Mouse (Mus musculus): ENCODE results near the gene Pacs2. TPM values are rescaled to one million over a fixed set of nuclear protein-coding genes. Genes with fewer than 3 reads are reported as not detected.

Gene Pacs2
- 26.1 and 27.8 TPM in 2 replicates for polyA plus RNA-seq (2015; fragmentation: Nextera tagmentation; extraction: Ambion mirVana)

DNA sequence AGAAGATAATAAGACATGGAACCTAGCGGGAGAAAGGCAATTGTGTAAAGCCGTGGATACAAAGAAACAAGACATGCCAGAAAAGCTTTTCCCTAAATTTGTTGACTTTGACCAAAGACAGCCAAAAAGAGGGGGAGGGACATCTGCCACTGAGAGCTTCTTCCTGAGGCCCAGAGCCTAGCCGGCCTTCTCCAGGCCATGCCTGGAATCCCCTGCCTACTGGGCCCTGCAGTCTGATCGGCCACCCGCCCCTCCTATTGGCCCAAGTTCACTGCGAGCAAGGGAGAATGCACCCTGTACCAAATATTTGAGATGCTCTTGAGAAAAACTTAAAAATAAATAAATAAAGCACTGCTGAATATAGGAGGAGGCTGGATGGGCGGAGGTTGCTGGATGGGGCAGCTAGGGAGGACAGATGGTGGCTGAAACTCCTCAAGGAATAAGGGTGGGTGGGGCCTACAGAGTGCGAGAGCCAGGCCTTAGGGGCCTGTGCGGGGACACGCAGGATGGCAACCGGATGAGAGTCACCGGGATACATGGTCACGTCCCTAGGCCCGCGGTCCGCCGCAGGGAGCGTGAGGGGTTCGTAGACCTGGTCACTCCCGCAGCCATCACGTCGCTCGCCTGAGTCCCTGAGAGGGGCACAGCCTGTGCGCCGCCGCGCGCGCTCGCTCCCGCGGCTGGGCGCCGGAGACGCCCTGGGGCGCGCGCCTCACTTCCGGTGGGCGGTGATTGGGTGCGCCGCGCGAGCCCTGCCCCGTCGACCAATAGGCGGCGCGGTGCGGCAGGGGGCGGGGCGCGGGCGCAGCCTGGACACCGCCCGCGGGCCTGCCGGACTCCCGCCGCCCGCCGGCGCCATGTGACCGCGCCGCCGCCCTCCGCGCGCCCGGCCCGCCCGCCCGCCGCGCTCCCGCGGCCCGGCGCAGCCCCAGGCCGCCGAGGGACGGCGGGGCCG is at the start of gene Pacs2:
Gene Pacs2, plus strand, starts transcription at position 905 of the 955 bp plus-strand sequence.
- Histone ChIP-seq H3K4me2 (peak within 1 kb of the TSS; percentile 84), H3K36me3 (no peaks in the 10 kb centered on the region), H3K27ac (replicated peaks) (peak within 1 kb of the TSS; percentile 96), H3K9ac (peak within 1 kb of the TSS; percentile 94), H3K4me3 (peak within 1 kb of the TSS; percentile 91), H3K27me3 (no peaks in the 10 kb centered on the region), H3K9me3 (no peaks in the 10 kb centered on the region), H3K4me1 (replicated peaks) (peaks cover 52% of the 10 kb centered on the region)
- peak; percentile 91 for ATAC-seq (ENCODE audit: low read depth)
- WGBS, result 3% methylated on average over 41 of the region's 85 CpGs

- Histone ChIP-seq H3K9ac (no peak overlapping the region), H3K27ac (replicated peaks) (no peak overlapping the region), H3K9me3 (no peaks in the 10 kb centered on the region), H3K27me3 (no peaks in the 10 kb centered on the region), H3K4me1 (replicated peaks) (peaks cover 9% of the 10 kb centered on the region), H3K4me3 (no peak overlapping the region), H3K36me3 (peaks cover 99% of the 10 kb centered on the region), H3K4me2 (no peak overlapping the region)
- 94% methylated on average over 13 of the region's 13 CpGs for WGBS
- ATAC-seq (ENCODE audit: low read depth), result no peak
Measured at GRCm38 (mm10) chr12:112965783-112966182, 48.5 kb upstream of the Pacs2 start.

DNA sequence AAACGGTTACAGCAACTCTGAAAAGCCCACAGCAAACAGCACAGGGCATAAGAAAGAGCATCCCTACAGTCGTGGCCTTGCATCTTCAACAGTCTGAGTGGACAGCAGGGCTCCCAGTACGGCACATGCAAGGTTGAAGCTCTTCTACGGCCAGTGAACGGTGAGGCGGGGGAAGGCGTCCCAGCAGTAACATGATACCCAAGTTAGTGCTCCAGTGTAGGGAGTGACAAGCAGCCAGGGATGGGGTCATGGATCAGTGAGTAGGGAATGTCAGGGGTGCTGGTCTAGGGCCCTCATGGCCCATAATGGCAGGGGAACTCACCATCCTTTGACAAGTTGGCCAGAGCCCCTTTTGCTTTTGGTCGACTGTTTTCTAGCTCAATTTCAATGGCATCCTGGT is 45.4 kb upstream of the Pacs2 start:
- no peak overlapping the region for H3K4me2 ChIP-seq
- no peaks in the 10 kb centered on the region for H3K9me3 ChIP-seq
- no peaks in the 10 kb centered on the region for H3K27me3 ChIP-seq
- ATAC-seq (ENCODE audit: low read depth), result no peak
- H3K4me1 ChIP-seq (replicated peaks), result no peaks in the 10 kb centered on the region
- no peak overlapping the region for H3K27ac ChIP-seq (replicated peaks)
- no peak overlapping the region for H3K4me3 ChIP-seq
- WGBS, result 73% methylated on average over 8 of the region's 8 CpGs
- peaks cover 99% of the 10 kb centered on the region for H3K36me3 ChIP-seq
- H3K9ac ChIP-seq, result no peak overlapping the region

GRCm38 (mm10) chr12:112969616-112970015 is 44.7 kb upstream of the Pacs2 start:
- H3K4me1 ChIP-seq (replicated peaks), result no peaks in the 10 kb centered on the region
- no peak for ATAC-seq (ENCODE audit: low read depth)
- 91% methylated on average over 6 of the region's 6 CpGs for WGBS
- no peaks in the 10 kb centered on the region for H3K27me3 ChIP-seq
- H3K9me3 ChIP-seq, result no peaks in the 10 kb centered on the region
- no peak overlapping the region for H3K27ac ChIP-seq (replicated peaks)
- H3K4me2 ChIP-seq, result no peak overlapping the region
- H3K4me3 ChIP-seq, result no peak overlapping the region
- H3K36me3 ChIP-seq, result peaks cover 97% of the 10 kb centered on the region
- no peak overlapping the region for H3K9ac ChIP-seq

DNA sequence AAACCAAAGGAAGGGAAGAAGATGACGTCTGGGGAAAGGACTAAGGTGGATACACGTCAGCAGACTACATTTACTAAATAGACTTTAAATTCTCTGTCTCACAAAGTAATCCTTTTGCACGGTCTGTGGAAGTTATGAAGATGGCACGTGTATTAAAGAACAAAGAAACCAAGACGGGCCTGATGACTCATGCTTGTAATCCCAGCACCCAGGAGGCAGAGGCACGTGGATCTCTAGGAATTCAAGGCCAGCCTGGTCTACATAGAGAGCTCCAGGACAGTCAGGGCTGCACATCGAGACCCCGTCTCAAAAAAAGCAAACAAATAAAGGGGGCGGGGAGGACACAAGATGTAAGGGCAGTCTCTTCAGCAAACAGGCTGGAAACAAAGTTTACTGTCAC is 39.6 kb upstream of the Pacs2 start:
- 90% methylated on average over 9 of the region's 9 CpGs for WGBS
- H3K9me3 ChIP-seq, result no peaks in the 10 kb centered on the region
- H3K4me2 ChIP-seq, result no peak overlapping the region
- H3K27ac ChIP-seq (replicated peaks), result no peak overlapping the region
- no peak overlapping the region for H3K9ac ChIP-seq
- H3K4me1 ChIP-seq (replicated peaks), result peaks cover 30% of the 10 kb centered on the region
- H3K36me3 ChIP-seq, result peaks cover 73% of the 10 kb centered on the region
- H3K4me3 ChIP-seq, result no peak overlapping the region
- no peaks in the 10 kb centered on the region for H3K27me3 ChIP-seq
- ATAC-seq (ENCODE audit: low read depth), result no peak

DNA sequence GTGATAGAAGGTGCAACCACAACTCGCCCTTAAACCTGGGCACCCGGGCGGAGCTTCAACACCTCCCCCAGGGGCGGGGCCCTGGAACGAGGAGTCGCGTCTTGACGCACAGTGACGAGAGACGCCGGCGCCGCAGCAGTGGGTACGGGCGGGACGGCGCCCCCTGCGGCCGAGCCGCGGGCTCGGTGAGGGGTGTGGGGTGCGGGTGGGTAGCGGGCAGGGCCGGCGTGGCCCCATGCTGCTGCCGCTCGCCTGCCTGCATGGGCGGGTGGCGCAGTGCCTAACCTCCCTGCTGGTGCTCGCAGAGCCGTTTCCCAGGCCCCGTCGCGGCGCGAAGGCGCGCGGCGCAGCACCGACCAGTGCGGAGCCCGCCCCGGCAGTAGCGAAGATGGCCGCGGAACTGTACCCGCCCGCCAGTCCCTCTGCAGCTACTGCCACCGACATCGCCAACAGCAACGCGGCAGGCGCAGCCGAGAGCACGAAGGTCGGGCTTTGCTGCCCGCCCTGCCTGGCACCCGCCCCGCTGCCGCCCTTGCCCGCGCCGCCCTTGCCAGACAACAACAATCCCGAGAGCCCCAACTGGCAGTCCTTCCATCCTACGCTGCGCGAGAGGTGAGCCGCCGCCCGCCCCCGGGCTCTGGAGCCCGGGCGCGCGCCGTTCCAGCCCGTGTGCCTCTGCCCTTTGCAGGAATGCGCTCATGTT is 37.8 kb upstream of the Pacs2 start, which contains the start of gene Btbd6:
Gene Btbd6, plus strand, starts transcription at position 112 of the 703 bp plus-strand sequence.
- Histone ChIP-seq H3K4me2 (peak within 1 kb of the TSS; percentile 91), H3K9ac (peak within 1 kb of the TSS; percentile 90), H3K27me3 (no peaks in the 10 kb centered on the region), H3K4me1 (replicated peaks) (peaks cover 30% of the 10 kb centered on the region), H3K36me3 (peaks cover 73% of the 10 kb centered on the region), H3K9me3 (no peaks in the 10 kb centered on the region), H3K27ac (replicated peaks) (peak within 1 kb of the TSS; percentile 95), H3K4me3 (peak within 1 kb of the TSS; percentile 67)
- peak; percentile 97 for ATAC-seq (ENCODE audit: low read depth)
- WGBS, result under 1% methylated on average over 80 of the region's 80 CpGs

GRCm38 (mm10) chr12:112977156-112977555 is 37.2 kb upstream of the Pacs2 start:
- Histone ChIP-seq H3K27me3 (no peaks in the 10 kb centered on the region), H3K4me1 (replicated peaks) (peaks cover 30% of the 10 kb centered on the region), H3K9me3 (no peaks in the 10 kb centered on the region), H3K4me2 (peak overlapping the region; percentile 91), H3K36me3 (peaks cover 73% of the 10 kb centered on the region), H3K4me3 (peak overlapping the region; percentile 67), H3K27ac (replicated peaks) (peak overlapping the region; percentile 95), H3K9ac (peak overlapping the region; percentile 90)
- WGBS, result 42% methylated on average over 12 of the region's 12 CpGs
- ATAC-seq (ENCODE audit: low read depth), result peak; percentile 47

GRCm38 (mm10) chr12:112982031-112982430 is 32.3 kb upstream of the Pacs2 start:
- H3K27me3 ChIP-seq, result no peaks in the 10 kb centered on the region
- H3K4me2 ChIP-seq, result no peak overlapping the region
- ATAC-seq (ENCODE audit: low read depth), result no peak
- 67% methylated on average over 2 of the region's 2 CpGs for WGBS
- no peaks in the 10 kb centered on the region for H3K9me3 ChIP-seq
- no peak overlapping the region for H3K27ac ChIP-seq (replicated peaks)
- H3K9ac ChIP-seq, result no peak overlapping the region
- H3K36me3 ChIP-seq, result peaks cover 92% of the 10 kb centered on the region
- no peak overlapping the region for H3K4me3 ChIP-seq
- H3K4me1 ChIP-seq (replicated peaks), result peaks cover 16% of the 10 kb centered on the region

- H3K36me3 ChIP-seq, result peaks cover 73% of the 10 kb centered on the region
- ATAC-seq (ENCODE audit: low read depth), result no peak
- 94% methylated on average over 6 of the region's 6 CpGs for WGBS
- H3K9ac ChIP-seq, result no peak overlapping the region
- no peak overlapping the region for H3K4me2 ChIP-seq
- H3K27me3 ChIP-seq, result no peaks in the 10 kb centered on the region
- H3K4me3 ChIP-seq, result no peak overlapping the region
- H3K4me1 ChIP-seq (replicated peaks), result no peaks in the 10 kb centered on the region
- no peak overlapping the region for H3K27ac ChIP-seq (replicated peaks)
- H3K9me3 ChIP-seq, result no peaks in the 10 kb centered on the region
Measured at GRCm38 (mm10) chr12:112985346-112985745, 29.0 kb upstream of the Pacs2 start.

GRCm38 (mm10) chr12:112987877-112988276 is 26.4 kb upstream of the Pacs2 start:
- WGBS, result 72% methylated on average over 6 of the region's 6 CpGs
- no peak for ATAC-seq (ENCODE audit: low read depth)

GRCm38 (mm10) chr12:112990706-112991405 is 23.5 kb upstream of the Pacs2 start:
- H3K27ac ChIP-seq (replicated peaks), result no peak overlapping the region
- H3K4me2 ChIP-seq, result no peak overlapping the region
- no peak overlapping the region for H3K9ac ChIP-seq
- H3K36me3 ChIP-seq, result peaks cover 43% of the 10 kb centered on the region
- no peak for ATAC-seq (ENCODE audit: low read depth)
- no peaks in the 10 kb centered on the region for H3K9me3 ChIP-seq
- H3K4me1 ChIP-seq (replicated peaks), result no peaks in the 10 kb centered on the region
- no peak overlapping the region for H3K4me3 ChIP-seq
- no peaks in the 10 kb centered on the region for H3K27me3 ChIP-seq
- 92% methylated on average over 5 of the region's 5 CpGs for WGBS

More at GRCm38 (mm10) chr12:112987877-112988276, 26.4 kb upstream of the Pacs2 start:
- Histone ChIP-seq H3K9me3 (no peaks in the 10 kb centered on the region), H3K4me2 (no peak overlapping the region), H3K27me3 (no peaks in the 10 kb centered on the region), H3K36me3 (peaks cover 65% of the 10 kb centered on the region), H3K4me1 (replicated peaks) (no peaks in the 10 kb centered on the region), H3K27ac (replicated peaks) (no peak overlapping the region), H3K4me3 (no peak overlapping the region), H3K9ac (no peak overlapping the region)

Measured in neural tube, embryonic 13.5 days (tissue).